Mouse (Mus musculus): ENCODE measurements around the gene Nfkbid. TPM values are rescaled to one million over a fixed set of nuclear protein-coding genes. Genes with fewer than 3 reads are reported as not detected.

The Nfkbid gene
- polyA plus RNA-seq (2012; rRNA removed): 5.4 and 6.4 TPM in 2 replicates

DNA sequence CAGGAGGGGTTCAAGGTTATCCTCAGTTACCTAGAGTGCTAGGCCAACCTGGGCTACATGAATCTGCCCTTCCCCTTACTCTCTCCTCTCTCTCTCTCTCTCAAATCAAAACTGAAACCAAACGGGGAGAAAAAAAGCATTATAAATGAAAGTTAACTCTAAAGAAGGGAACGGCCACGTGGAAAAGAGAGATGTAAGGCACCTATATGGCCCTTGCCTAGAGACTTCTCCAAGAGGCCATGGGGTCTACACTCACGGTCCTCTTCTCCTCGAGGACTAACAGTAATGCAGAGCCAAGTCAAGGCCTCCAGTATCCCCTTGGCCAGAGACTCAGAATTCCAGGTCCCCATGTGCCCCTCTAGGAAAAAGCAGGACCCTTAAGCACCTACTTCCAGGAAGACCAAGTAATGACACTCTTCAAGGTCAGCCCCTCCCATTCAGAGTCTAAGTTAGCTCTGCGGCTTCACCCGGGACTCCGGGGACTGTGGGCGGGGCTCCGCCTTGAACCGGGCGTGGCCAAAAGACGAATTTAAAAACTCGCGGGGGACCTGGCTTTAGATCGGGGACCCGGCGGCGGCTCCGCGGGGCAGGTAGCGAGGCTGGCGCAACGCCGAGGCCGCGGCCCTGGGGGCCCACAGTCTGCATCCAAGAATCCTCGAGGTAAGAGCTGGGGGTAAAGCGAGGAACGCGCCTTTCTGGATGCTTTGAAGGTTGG is at the start of gene Nfkbid:
Gene Nfkbid (plus strand): TSS at position 558 of the 715 bp plus-strand sequence.
- peak in 1 of 2 experiments; percentile 75 for DNase-seq (ENCODE audit: extremely low spot score in 1 of 2, low spot score in 1 of 2)

DNA sequence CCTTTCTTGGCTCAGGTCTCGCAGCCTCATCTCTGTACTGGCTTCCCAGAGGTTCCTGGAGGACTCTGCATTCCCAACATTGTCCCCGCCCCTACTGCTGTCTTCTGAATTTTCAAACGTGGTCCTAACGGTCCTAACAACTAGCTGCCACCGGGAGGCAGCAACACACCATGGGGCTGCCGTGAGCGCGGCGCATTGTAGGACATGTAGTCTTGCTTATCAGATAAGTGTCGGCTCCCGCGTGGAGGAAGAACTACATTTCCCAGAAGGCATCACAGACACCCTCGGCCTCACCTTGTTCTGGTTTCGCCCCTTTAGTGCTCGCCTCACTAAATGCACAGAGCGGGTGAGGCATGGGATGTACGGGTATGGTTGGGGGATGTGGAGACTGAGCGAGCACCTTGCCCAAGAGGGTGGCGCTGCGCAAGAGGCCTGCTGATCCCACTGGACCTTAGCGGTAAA is 48.0 kb upstream of the Nfkbid start:
- peak; percentile 97 to 99 for DNase-seq (ENCODE audit: extremely low spot score in 1 of 2, low spot score in 1 of 2)

DNA sequence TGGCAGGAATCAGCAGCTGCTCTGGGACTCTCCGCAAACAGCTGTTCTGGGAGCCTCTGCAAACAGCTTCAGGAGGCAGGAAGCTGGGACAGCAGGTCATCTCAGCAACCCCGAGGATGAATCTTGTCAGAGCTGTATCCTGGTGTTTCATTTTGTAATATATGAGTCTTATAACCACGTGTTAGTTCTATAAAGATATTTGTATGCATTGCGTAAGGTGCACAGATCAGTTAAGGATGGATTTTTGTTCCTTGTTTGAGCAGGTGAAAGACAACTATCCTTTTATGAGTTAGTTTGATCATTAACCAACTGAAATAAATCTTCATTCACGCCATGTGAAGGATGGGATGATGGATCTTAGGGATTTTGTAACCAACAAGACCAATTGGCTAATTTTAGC is 41.5 kb upstream of the Nfkbid start:
- DNase-seq (ENCODE audit: extremely low spot score in 1 of 2, low spot score in 1 of 2): no peak

DNA sequence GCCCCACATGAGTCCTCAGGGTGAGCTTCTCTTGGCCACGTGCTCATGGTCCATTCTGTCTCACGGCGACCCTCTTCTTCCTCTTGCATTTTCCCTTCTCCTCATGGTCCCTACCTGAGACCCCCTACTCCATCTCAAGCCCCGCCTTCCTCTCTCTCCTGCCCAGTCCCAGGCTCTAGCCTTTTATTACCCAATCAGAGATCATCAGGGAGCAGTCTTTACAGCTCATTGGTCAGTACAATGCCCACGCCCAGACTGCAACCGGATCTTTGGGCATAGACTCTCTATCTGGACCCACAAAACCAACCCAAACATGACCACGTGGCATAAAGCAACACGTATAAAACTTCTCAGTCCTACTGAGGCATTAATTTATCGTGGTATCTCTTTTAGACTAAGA is 37.4 kb upstream of the Nfkbid start:
- DNase-seq (ENCODE audit: extremely low spot score in 1 of 2, low spot score in 1 of 2): no peak

DNA sequence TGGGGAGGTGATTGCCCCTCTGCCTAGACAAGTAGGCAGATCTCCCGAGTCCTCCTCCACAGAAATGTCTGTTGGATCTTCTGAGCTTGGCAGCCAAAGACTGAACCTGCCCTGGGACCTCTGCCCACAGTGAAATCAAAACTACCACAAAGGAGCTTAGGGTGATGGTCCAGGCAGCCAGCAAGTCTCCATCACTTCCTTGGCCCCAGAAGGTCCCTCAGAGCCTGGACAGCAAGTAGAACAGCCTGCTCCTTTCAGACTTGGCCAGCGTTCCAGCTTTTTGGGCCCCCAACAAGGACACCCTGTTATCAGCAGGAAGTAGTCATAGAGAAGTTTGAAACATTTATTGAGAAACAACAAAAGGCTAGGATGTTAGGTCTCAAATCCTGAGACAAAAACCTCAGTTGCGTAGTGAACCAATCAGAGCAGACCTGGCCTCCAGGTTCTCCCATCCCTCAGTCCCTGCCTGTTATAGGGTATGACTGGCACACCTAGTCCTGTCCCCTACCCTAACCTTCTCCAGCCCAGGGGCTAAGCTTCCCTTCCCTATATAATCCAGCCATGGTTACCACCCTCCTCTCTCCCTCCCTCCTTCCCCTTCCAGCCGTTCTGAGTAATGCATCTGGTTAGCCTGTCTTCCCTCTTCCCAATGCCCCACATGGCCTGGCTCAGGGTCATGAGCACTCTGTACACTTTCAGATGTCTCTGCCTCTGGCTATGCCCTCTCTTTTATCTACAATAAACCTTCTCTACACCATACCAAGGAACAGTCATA is 28.6 kb upstream of the Nfkbid start:
- DNase-seq (ENCODE audit: extremely low spot score in 1 of 2, low spot score in 1 of 2): no peak

DNA sequence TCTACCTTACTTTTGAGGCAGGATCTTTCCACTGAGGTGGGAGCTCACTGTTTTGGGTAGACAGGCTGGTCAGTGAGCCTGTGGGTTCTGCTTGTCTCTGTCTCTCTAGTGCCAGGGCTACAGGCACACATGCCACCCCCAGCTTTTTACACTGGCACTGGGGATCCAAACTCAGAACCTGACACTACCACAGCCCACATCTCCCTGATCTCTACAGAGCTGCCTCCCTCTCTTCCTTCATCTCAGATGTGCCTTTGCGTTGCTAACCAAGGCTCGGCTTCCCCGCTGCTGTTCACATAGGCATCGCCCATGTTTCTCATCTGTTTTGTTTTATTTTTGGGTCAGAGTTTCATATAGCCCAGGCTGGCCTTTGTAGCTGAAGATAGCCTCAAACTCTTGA is 27.9 kb upstream of the Nfkbid start:
- no peak for DNase-seq (ENCODE audit: extremely low spot score in 1 of 2, low spot score in 1 of 2)

DNA sequence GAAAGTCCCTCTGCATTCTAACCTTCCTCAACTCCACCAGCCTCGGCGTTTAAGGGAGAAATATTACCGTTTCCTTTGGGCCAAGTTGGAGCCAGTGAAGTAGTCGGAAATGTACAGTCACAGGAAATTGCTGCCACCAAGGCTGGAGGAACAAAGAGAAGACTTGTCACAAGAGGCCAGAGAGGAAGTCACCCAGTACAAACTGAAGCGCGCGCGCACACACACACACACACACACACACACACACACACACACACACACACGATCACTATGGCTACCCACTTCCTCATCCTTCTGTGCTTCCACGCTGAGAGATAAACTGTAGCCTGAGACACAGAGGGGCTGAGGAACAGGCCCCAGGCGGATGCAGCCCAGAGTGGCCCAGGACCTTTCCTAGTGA is 27.2 kb upstream of the Nfkbid start:
- peak in 1 of 2 experiments; percentile 18 for DNase-seq (ENCODE audit: extremely low spot score in 1 of 2, low spot score in 1 of 2)

DNA sequence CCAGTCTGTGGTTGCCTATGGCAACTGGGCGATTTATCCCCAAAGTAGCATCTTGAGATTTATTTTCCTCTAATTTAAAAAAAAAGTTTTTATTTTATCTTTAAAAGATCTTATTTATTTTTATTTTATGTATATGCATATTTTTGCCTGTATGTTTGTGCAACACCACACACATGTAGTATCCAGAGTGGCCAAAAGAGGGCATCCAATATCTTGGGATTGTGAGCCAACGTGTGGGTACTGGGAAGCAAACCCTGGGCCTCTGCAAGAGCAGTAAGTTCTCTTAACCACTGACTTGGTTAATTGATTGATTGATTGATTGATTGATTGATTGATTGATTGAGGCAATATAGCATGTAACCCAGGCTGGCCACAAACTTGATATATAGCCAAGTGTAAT is 26.7 kb upstream of the Nfkbid start:
- DNase-seq (ENCODE audit: extremely low spot score in 1 of 2, low spot score in 1 of 2): peak in 1 of 2 experiments; percentile 27

DNA sequence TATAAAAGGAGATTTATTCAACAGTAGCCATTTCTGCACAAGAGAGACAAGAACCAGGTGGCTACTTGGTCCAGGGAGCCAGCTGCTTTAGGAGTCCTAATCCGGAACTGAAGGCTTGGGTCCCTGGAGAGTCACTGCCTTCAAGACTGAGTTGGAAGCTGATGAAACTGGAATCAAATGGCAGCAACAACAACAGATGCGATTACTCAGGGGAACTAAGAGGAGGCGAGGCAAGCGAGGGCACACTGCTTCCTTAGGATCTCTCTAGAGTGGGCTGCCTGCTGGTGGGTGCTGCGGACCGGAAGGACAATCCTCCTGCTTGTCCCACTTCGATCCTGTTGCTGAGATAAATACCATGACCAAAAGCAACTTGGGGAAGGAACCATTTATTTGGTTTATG is 21.9 kb upstream of the Nfkbid start:
- no peak for DNase-seq (ENCODE audit: extremely low spot score in 1 of 2, low spot score in 1 of 2)

DNA sequence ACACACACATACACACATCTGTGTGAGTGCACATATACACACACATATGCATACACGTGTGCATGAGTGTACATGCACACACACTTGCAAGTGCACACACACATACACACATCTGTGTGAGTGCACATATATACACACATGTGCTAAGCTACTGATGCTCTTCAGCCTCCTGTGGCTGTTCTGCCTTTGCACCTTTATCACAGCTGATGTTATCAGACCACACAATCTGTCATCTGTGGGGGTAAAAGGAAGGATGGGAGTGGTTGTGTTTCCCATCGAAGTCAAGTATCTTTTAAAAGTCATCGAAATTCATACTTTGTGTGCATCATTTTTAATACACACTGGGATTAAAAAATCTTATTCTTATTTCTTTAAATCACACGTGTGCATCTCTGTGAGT is 19.2 kb upstream of the Nfkbid start:
- no peak for DNase-seq (ENCODE audit: extremely low spot score in 1 of 2, low spot score in 1 of 2)

DNA sequence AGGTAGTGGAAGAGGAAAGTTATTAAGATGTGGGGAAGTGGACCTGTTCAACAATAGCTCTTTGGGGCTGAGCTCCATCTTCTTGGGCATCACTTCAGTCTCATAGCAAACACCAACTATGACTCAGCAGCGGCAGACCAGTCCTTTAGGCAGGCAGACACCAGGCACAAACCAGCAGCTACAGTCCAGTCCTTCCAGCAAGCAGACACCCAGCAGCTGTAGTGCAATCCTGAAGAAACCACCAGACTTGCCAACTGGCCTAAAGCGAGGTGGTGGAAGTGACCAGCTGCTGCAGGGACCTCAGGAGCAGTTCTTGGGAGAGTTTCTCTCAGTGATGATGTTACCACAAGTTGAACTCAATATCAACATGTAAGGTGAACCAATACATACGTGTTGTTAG is 12.9 kb upstream of the Nfkbid start:
- no peak for DNase-seq (ENCODE audit: extremely low spot score in 1 of 2, low spot score in 1 of 2)

DNA sequence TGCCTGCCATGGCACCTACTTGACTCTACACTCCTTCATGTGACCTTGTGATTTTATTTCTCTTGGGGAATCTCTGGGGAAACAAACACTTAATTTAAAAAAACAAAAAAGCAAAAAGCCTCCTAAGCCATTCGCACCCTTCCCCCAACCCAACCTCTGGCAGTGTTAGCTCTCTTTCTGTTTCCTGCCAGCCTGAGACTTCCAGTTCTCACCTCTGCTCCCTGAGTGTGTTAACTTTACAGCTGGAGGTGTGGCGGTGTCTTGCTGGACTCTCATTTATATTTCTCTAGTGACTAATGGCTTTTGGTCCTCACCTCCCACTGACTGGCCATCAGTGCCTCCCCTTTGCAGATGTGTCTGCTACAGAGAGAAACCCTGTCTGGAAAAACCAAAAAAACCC is 11.7 kb upstream of the Nfkbid start:
- DNase-seq (ENCODE audit: extremely low spot score in 1 of 2, low spot score in 1 of 2): no peak

DNA sequence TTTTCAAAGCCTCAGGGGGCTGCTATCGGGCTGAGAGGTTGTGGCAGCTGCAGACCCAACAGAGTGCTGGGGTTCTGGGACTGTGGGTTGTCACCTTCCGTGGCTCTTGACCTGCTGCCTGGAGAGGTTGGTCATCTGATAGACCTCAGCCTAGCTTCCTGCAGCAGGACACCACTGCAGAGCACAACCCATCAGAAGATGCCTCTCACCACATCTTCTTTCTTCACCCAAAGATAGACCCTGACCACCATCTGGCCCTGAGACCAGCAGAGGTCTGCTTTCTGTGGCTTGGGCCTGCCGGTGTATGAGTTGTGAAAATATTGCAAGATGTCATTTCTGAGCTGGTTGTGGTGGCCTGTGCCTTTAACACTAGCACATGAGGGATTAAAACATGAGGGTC is 10.5 kb upstream of the Nfkbid start:
- no peak for DNase-seq (ENCODE audit: extremely low spot score in 1 of 2, low spot score in 1 of 2)

DNA sequence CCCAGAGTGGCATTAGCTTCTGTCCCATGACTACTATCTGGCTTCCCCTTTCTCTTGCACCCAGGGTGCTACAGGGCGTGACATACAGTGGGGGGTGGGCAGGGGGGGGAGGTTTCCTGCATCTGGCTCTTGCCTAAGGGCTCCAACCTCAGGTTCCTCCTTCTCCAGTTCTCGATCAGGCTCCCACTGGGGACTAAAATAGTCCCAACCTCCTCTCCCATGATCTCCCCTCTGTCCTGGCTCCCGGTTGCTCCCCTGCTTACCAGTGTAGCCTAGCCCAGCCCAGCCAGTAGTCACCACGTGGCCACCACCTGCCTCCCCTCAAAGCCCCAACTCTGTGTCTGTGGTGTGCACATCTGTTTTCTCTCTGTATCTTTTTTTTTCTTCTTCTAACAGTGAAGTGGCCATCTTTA is 8.8 kb upstream of the Nfkbid start:
- no peak for DNase-seq (ENCODE audit: extremely low spot score in 1 of 2, low spot score in 1 of 2)

DNA sequence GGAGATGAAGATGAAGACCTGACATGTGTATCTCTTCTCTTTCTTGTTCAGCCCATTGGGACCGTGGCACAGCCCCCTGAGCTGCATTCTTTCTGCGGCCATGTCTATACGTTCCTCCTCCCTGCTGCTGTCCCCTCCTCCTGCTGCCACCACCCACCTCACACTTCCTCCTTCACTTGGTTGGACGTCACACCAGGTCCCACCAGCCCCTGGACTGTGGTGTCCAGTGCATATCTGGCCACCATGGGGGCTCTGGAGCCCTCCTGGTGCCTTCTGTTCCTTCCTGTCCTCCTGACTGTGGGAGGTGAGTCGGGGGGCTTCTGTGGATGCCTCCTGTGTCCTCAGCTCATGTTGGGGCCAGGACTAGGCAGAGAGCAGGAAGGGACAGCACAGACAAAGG is 7.9 kb upstream of the Nfkbid start, which contains the start of gene Tyrobp:
Gene Tyrobp (plus strand): TSS at position 165 of the 400 bp plus-strand sequence.
- no peak for DNase-seq (ENCODE audit: extremely low spot score in 1 of 2, low spot score in 1 of 2)

DNA sequence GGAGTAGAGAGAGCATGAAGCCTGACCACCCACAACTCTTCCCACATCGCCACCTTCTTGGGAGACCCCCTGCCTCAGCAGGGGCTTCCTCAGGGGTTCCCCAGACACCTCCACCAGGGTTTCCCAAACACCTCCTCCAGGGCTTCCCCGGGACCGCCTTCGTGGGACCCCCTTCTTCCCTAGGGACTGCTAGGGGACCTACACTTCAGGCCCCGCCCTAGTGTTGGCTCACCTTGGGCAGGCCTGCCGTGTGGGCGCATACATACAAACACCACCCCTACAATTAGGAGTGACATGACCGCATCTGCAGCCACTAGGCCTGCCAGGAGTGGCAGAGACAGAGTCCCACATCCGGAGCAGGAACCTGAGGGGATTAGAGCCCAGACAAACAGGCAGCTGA is 3.7 kb upstream of the Nfkbid start:
- no peak for DNase-seq (ENCODE audit: extremely low spot score in 1 of 2, low spot score in 1 of 2)

DNA sequence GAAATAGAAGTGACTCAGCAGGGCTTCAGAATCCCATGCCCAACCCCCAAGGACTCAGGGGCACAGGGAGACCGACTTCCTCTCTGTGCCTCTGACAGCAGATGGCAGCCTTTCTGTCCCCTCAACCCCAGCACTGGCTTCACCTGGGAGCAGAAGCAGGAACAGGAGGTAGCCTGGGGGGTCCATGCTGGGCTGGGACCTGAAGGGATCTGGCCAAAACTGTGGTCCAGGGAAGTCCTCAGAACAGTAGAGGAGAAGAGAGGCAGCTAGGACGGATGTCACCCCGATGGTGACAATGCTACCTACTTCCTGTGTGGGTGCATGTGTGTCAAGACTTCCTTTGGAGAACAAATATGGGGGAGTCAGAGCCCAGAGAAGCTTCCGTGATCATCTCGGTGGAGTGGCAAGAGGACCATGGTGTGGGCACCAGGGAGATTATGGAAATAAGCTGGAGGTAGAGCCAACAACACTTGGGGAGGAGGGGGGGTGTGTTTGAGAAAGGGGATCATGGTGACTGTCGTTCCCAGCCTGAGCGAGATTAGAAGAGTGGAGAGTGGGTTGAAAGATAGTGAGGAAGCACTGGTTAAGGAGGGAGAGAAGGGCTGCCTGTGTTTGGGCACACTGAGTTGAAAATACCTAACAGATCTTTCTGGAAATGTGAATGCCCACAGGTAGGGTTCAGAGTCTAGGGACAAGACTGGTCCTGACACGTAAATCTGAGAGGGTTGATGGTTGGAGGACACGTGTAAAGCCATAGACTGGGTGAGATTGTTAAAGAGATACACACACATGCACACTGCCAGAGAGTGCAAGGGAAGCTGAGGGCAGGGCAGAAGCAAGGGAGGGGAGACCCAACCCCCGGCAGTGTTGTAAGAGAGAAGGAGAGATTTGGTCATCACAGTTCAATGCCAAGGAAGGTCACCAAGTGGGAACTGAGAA is 1.7 kb upstream of the Nfkbid start, which contains the start of gene Hcst:
Gene Hcst (minus strand): TSS at position 294 of the 939 bp plus-strand sequence.
- no peak for DNase-seq (ENCODE audit: extremely low spot score in 1 of 2, low spot score in 1 of 2)

DNA sequence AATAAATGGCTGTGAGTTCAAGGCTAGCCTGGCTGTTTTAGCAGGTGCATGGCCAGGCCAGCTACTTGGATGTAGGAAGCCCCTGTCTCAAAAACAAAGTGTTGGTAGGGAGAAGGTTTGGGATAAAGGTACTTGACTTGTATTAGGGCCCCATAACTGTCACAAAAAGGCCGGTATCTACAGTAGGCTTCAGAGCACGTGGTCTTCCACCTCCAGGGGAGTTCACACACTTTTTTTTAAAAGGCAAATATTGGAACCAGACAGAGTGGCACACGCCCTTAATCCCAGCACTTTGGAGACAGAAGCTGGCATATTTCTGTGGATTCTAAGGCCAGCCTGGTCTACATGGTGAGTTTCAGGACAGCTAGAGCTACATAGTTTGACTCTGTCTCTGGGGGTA is 859 bp upstream of the Nfkbid start:
- no peak for DNase-seq (ENCODE audit: extremely low spot score in 1 of 2, low spot score in 1 of 2)

DNA sequence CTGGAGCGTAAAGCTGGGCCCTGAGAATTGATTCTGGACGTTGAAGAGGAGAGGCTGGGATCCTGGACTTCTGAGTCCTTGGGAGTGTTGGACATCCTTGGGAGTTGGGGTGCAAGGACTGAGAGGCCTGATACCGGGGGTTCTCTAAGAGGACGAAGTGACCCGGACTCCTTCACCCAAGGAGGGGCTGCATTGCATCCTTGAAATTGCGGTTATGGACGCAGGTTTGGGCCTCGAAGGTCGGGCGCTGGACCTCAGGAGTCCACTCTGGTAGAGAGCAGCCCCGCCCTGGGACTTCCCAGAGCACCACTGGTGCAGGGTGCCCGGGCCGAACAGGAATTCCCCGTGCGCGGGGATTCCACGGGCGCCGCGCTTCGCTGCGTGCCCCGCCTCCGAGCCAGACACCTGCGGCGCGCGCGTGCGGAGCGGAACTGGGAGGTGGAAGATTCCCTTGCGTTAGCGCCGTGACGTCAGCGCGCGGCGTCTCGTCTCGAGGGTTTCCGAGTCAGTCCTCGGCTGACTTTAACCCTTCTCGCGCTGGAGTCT is 431 bp downstream of the Nfkbid start:
- DNase-seq (ENCODE audit: extremely low spot score in 1 of 2, low spot score in 1 of 2): peak; percentile 86 to 96

DNA sequence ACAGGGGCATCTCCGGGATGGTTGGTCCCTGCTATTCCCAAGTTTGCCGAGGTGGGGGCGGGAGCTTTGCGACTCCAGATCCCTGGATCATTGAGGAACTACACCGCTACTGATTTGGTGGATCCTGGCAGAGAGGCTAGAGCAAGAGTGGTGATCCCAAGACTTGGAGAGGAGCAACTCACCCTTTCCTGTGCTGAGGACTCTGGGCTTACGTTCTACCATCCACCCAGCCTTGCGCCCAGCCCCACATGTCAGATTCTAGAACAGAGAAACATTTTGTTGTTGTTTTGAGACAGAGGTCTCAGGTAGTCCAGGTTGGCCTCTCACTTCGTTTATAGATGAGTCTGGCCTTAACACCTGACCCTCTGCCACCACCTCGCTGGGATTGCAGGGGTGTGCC is 1.0 kb downstream of the Nfkbid start:
- no peak for DNase-seq (ENCODE audit: extremely low spot score in 1 of 2, low spot score in 1 of 2)
